Mouse (Mus musculus): ENCODE measurements at regions not wholly inside any gene's neighbourhood (a gene's known extent, or its start where the extent isn't known, plus 50 kb on each side); places are given as distances from the start of the nearest gene placed in this dataset.

DNA sequence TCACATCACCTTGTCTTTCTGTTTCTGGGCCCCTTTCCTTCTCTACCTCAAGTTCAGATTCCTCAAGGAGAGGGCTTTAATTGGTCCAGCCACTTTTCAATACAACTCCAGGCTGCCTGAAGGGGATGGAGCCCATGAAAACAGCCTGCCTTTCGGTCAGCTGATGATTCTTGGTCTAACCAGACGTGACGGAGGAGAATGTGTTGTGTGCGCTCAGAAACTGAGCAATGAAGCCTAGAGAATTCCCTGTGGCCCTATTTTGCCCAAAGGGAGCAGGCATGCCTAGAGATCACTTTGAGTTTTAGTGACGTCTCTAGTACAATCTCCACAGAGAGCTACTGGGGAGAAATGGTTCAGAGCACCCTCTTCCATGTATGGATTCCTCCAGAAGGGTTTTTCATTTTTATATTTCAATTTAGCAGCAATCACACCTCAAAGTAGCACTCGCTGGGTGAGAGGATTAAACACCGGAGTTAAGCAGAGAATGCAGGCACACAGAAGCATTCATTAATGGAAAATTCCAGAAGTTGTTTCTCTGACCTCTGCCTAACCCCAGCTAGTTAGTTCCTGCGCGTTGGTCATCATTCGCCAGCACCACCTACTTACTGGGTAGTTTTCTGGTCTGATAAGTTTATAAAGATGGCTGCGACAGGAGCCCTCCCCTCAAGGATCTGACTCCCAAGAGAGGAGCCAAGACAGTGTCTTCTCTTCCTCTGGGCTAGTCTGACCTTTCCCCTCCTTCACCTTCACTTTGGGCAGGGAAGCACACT, 58.8 kb upstream of the Egln3 start:
- in situ Hi-C loops (cut with MboI; ENCODE audit: low sequenced_read_pairs in 2 of 2, unreplicated experiment in 2 of 2) = no loop called here
- no peaks in the 10 kb centered on the region for H3K36me3 ChIP-seq (ENCODE audit: control insufficient read depth, insufficient read depth, low read length, poor library complexity, severe bottlenecking)
- TF ChIP-seq MAFK (IDR thresholded peaks at IDR 0.05; ENCODE audit: insufficient read depth, low read depth, low read length) (no peak), HCFC1 (IDR thresholded peaks at IDR 0.05; ENCODE audit: borderline replicate concordance, insufficient read depth, low read length) (no peak), ZC3H11A (IDR thresholded peaks at IDR 0.05; ENCODE audit: borderline replicate concordance, low read depth, low read length) (no peak), CHD2 (IDR thresholded peaks at IDR 0.05; ENCODE audit: low read depth, low read length) (no peak), ZNF384 (IDR thresholded peaks at IDR 0.05; ENCODE audit: low read depth, low read length) (no peak)
- H3K4me3 ChIP-seq (ENCODE audit: insufficient read depth in 1 of 2, low read depth in 1 of 2, low read length in 2 of 2, poor library complexity in 1 of 2, severe bottlenecking in 1 of 2) = no peak overlapping the region
- no peak overlapping the region for H3K9ac ChIP-seq (ENCODE audit: insufficient read depth, low read depth, low read length, poor library complexity, severe bottlenecking)
- no peak for DNase-seq (ENCODE audit: low read depth, low spot score)
- no peak overlapping the region for H3K27ac ChIP-seq (ENCODE audit: insufficient read depth, low read depth, low read length, poor library complexity, severe bottlenecking)
- no peaks in the 10 kb centered on the region for H3K9me3 ChIP-seq (ENCODE audit: control insufficient read depth, insufficient read depth, low read depth, low read length)
- H3K4me1 ChIP-seq (ENCODE audit: control insufficient read depth in 2 of 2, insufficient read depth in 2 of 2, low read length in 2 of 2, poor library complexity in 1 of 2) = no peaks in the 10 kb centered on the region

DNA sequence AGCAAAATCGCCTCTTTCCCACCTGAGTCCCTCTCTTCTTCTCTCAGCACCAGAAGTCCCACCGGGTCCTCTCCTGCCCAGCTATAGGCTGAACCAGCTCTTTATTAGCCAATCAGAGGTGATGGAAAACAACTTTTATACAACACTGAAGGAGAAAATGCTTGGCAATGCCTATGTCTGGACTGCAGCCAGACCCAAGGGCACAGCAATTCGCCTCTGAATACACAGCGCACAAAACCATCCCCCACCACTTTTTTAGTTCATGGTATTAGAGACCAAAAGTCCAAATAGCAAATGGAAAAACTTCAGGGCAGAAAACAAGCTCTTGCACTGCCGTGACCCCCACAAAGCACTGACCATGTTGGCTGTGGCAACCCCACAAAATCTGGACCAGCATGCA, 57.8 kb upstream of the Egln3 start:
- H3K4me3 ChIP-seq (ENCODE audit: insufficient read depth in 1 of 2, low read depth in 1 of 2, low read length in 2 of 2, poor library complexity in 1 of 2, severe bottlenecking in 1 of 2) = no peak overlapping the region
- no peaks in the 10 kb centered on the region for H3K9me3 ChIP-seq (ENCODE audit: control insufficient read depth, insufficient read depth, low read depth, low read length)
- DNase-seq (ENCODE audit: low read depth, low spot score) = no peak
- TF ChIP-seq HCFC1 (IDR thresholded peaks at IDR 0.05; ENCODE audit: borderline replicate concordance, insufficient read depth, low read length) (no peak), ZC3H11A (IDR thresholded peaks at IDR 0.05; ENCODE audit: borderline replicate concordance, low read depth, low read length) (no peak), CHD2 (IDR thresholded peaks at IDR 0.05; ENCODE audit: low read depth, low read length) (no peak), MAFK (IDR thresholded peaks at IDR 0.05; ENCODE audit: insufficient read depth, low read depth, low read length) (no peak)
- no peak overlapping the region for H3K9ac ChIP-seq (ENCODE audit: insufficient read depth, low read depth, low read length, poor library complexity, severe bottlenecking)
- in situ Hi-C loops (cut with MboI; ENCODE audit: low sequenced_read_pairs in 2 of 2, unreplicated experiment in 2 of 2) = no loop called here
- H3K27ac ChIP-seq (ENCODE audit: insufficient read depth, low read depth, low read length, poor library complexity, severe bottlenecking) = no peak overlapping the region
- no peaks in the 10 kb centered on the region for H3K4me1 ChIP-seq (ENCODE audit: control insufficient read depth in 2 of 2, insufficient read depth in 2 of 2, low read length in 2 of 2, poor library complexity in 1 of 2)
- H3K36me3 ChIP-seq (ENCODE audit: control insufficient read depth, insufficient read depth, low read length, poor library complexity, severe bottlenecking) = no peaks in the 10 kb centered on the region

DNA sequence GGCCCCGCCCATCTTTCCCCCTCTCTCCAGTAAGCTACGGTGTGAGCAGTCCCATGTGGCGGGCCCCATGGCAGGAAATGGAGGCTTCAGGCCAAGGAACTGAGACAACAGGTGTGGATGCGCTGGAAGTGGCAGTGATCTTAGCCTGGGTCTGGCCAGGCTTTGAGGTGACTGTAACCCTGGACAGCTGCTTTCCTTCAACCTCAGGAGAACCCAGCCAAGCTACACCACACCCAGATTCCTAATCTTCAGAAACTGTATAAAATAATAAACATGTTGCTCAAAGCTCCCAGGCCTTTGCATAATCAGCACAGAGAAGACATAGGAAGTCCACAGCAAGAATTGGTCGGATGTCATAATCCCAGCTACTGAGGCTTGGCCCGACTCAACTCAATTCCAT, 56.8 kb upstream of the Egln3 start:
- H3K4me1 ChIP-seq (ENCODE audit: control insufficient read depth in 2 of 2, insufficient read depth in 2 of 2, low read length in 2 of 2, poor library complexity in 1 of 2) = no peaks in the 10 kb centered on the region
- no peak overlapping the region for H3K9ac ChIP-seq (ENCODE audit: insufficient read depth, low read depth, low read length, poor library complexity, severe bottlenecking)
- no peaks in the 10 kb centered on the region for H3K36me3 ChIP-seq (ENCODE audit: control insufficient read depth, insufficient read depth, low read length, poor library complexity, severe bottlenecking)
- no peaks in the 10 kb centered on the region for H3K9me3 ChIP-seq (ENCODE audit: control insufficient read depth, insufficient read depth, low read depth, low read length)
- H3K4me3 ChIP-seq (ENCODE audit: insufficient read depth in 1 of 2, low read depth in 1 of 2, low read length in 2 of 2, poor library complexity in 1 of 2, severe bottlenecking in 1 of 2) = no peak overlapping the region
- in situ Hi-C loops (cut with MboI; ENCODE audit: low sequenced_read_pairs in 2 of 2, unreplicated experiment in 2 of 2) = no loop called here
- no peak for TF ChIP-seq ZNF384 (IDR thresholded peaks at IDR 0.05; ENCODE audit: low read depth, low read length)
- no peak for TF ChIP-seq ZC3H11A (IDR thresholded peaks at IDR 0.05; ENCODE audit: borderline replicate concordance, low read depth, low read length)
- no peak for TF ChIP-seq MAFK (IDR thresholded peaks at IDR 0.05; ENCODE audit: insufficient read depth, low read depth, low read length)
- H3K27ac ChIP-seq (ENCODE audit: insufficient read depth, low read depth, low read length, poor library complexity, severe bottlenecking) = no peak overlapping the region
- no peak for DNase-seq (ENCODE audit: low read depth, low spot score)

DNA sequence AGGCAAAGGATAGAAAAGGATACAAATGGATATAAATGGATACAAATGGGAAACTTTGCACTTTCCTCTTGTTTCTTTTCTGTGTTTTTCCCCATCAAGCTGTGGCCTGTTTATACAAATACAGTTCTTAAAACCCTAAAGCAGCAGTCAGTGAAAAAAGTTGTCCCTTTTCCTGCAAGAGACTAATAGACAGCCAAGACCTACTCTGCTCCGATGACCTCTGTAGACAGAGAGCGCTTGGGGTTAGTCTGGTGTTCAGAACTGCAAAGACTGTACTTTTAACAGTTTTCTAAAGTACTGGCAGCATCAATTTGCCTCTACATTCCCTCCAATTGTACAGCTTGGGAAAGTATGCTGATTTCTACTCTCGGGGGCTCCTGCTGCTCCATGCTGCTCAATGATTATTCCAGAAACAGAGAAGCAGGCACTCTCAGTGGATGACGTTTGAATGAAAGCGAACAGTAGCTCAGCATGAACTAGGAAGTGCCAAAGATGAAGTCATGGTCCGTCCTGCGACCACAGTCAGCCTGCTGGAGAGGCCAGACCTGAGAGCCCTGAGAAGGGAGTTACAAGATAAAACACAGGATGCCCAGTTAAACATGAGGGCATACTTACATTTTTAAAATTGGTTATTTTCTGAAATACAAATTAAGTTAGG, 54.2 kb upstream of the Egln3 start:
- in situ Hi-C loops (cut with MboI; ENCODE audit: low sequenced_read_pairs in 2 of 2, unreplicated experiment in 2 of 2) = no loop called here
- no peak overlapping the region for H3K27ac ChIP-seq (ENCODE audit: insufficient read depth, low read depth, low read length, poor library complexity, severe bottlenecking)
- H3K9ac ChIP-seq (ENCODE audit: insufficient read depth, low read depth, low read length, poor library complexity, severe bottlenecking) = no peak overlapping the region
- H3K9me3 ChIP-seq (ENCODE audit: control insufficient read depth, insufficient read depth, low read depth, low read length) = peaks cover 4% of the 10 kb centered on the region; the same call in 1 of the 2 replicates
- H3K4me3 ChIP-seq (ENCODE audit: insufficient read depth in 1 of 2, low read depth in 1 of 2, low read length in 2 of 2, poor library complexity in 1 of 2, severe bottlenecking in 1 of 2) = no peak overlapping the region
- no peak for TF ChIP-seq CHD2 (IDR thresholded peaks at IDR 0.05; ENCODE audit: low read depth, low read length)
- TF ChIP-seq HCFC1 (IDR thresholded peaks at IDR 0.05; ENCODE audit: borderline replicate concordance, insufficient read depth, low read length) = no peak
- no peak for TF ChIP-seq ZNF384 (IDR thresholded peaks at IDR 0.05; ENCODE audit: low read depth, low read length)
- no peak for TF ChIP-seq MAFK (IDR thresholded peaks at IDR 0.05; ENCODE audit: insufficient read depth, low read depth, low read length)
- TF ChIP-seq ZC3H11A (IDR thresholded peaks at IDR 0.05; ENCODE audit: borderline replicate concordance, low read depth, low read length) = no peak
- H3K4me1 ChIP-seq (ENCODE audit: control insufficient read depth in 2 of 2, insufficient read depth in 2 of 2, low read length in 2 of 2, poor library complexity in 1 of 2) = no peaks in the 10 kb centered on the region
- H3K36me3 ChIP-seq (ENCODE audit: control insufficient read depth, insufficient read depth, low read length, poor library complexity, severe bottlenecking) = no peaks in the 10 kb centered on the region
- DNase-seq (ENCODE audit: low read depth, low spot score) = no peak
